Mouse (Mus musculus): Measurements from ENCODE around the gene Cast. TPM values are rescaled to one million over a fixed set of nuclear protein-coding genes. Genes with fewer than 3 reads are reported as not detected.

The Cast gene
- 1.6 and 2.7 TPM in 2 replicates for polyA plus RNA-seq (2012)

- no peaks in the 10 kb centered on the region for H3K27me3 ChIP-seq (ENCODE audit: control insufficient read depth)
- TF ChIP-seq GATA1 (IDR thresholded peaks at IDR 0.05; ENCODE audit: low read length): no peak
- no peak for TF ChIP-seq TAL1 (IDR thresholded peaks at IDR 0.05; ENCODE audit: low read length)
- no peaks in the 10 kb centered on the region for H3K9me3 ChIP-seq (ENCODE audit: control insufficient read depth, low read length)
- peaks cover 21% of the 10 kb centered on the region for H3K4me1 ChIP-seq (ENCODE audit: control insufficient read depth)
- no peaks in the 10 kb centered on the region for H3K36me3 ChIP-seq (ENCODE audit: control insufficient read depth)
- H3K4me3 ChIP-seq (replicated peaks): peak within 1 kb of the TSS; percentile 80
Observed at GRCm38 (mm10) chr13:74808152-74808929, at the start of gene Cast. TSS of gene Cast (minus strand) at chr13:74808810.

GRCm38 (mm10) chr13:74854338-74855047 lies 45.9 kb upstream of the Cast start:
- Histone ChIP-seq H3K9me3 (ENCODE audit: control insufficient read depth, low read length) (no peaks in the 10 kb centered on the region), H3K4me3 (replicated peaks) (no peak overlapping the region), H3K27me3 (ENCODE audit: control insufficient read depth) (no peaks in the 10 kb centered on the region), H3K36me3 (ENCODE audit: control insufficient read depth) (no peaks in the 10 kb centered on the region), H3K4me1 (ENCODE audit: control insufficient read depth) (no peaks in the 10 kb centered on the region)
- no peak for TF ChIP-seq GATA1 (IDR thresholded peaks at IDR 0.05; ENCODE audit: low read length)
- no peak for TF ChIP-seq TAL1 (IDR thresholded peaks at IDR 0.05; ENCODE audit: low read length)

GRCm38 (mm10) chr13:74850823-74851222 lies 42.2 kb upstream of the Cast start:
- Histone ChIP-seq H3K9me3 (ENCODE audit: control insufficient read depth, low read length) (no peaks in the 10 kb centered on the region), H3K4me1 (ENCODE audit: control insufficient read depth) (no peaks in the 10 kb centered on the region), H3K4me3 (replicated peaks) (no peak overlapping the region), H3K36me3 (ENCODE audit: control insufficient read depth) (no peaks in the 10 kb centered on the region), H3K27me3 (ENCODE audit: control insufficient read depth) (no peaks in the 10 kb centered on the region)
- TF ChIP-seq GATA1 (IDR thresholded peaks at IDR 0.05; ENCODE audit: low read length): no peak
- TF ChIP-seq TAL1 (IDR thresholded peaks at IDR 0.05; ENCODE audit: low read length): no peak

GRCm38 (mm10) chr13:74845886-74846285 lies 37.3 kb upstream of the Cast start:
- Histone ChIP-seq H3K4me1 (ENCODE audit: control insufficient read depth) (no peaks in the 10 kb centered on the region), H3K9me3 (ENCODE audit: control insufficient read depth, low read length) (no peaks in the 10 kb centered on the region), H3K4me3 (replicated peaks) (no peak overlapping the region), H3K36me3 (ENCODE audit: control insufficient read depth) (no peaks in the 10 kb centered on the region), H3K27me3 (ENCODE audit: control insufficient read depth) (no peaks in the 10 kb centered on the region)
- TF ChIP-seq TAL1 (IDR thresholded peaks at IDR 0.05; ENCODE audit: low read length) (no peak), GATA1 (IDR thresholded peaks at IDR 0.05; ENCODE audit: low read length) (no peak)

- no peak for TF ChIP-seq GATA1 (IDR thresholded peaks at IDR 0.05; ENCODE audit: low read length)
- TF ChIP-seq TAL1 (IDR thresholded peaks at IDR 0.05; ENCODE audit: low read length): no peak
- H3K4me1 ChIP-seq (ENCODE audit: control insufficient read depth): no peaks in the 10 kb centered on the region
- no peak overlapping the region for H3K4me3 ChIP-seq (replicated peaks)
- no peaks in the 10 kb centered on the region for H3K9me3 ChIP-seq (ENCODE audit: control insufficient read depth, low read length)
- no peaks in the 10 kb centered on the region for H3K36me3 ChIP-seq (ENCODE audit: control insufficient read depth)
- H3K27me3 ChIP-seq (ENCODE audit: control insufficient read depth): no peaks in the 10 kb centered on the region
Observed at GRCm38 (mm10) chr13:74834543-74834942, 25.9 kb upstream of the Cast start.

GRCm38 (mm10) chr13:74822095-74822494 lies 13.5 kb upstream of the Cast start:
- Histone ChIP-seq H3K9me3 (ENCODE audit: control insufficient read depth, low read length) (no peaks in the 10 kb centered on the region), H3K27me3 (ENCODE audit: control insufficient read depth) (peaks cover 4% of the 10 kb centered on the region; the same call in 1 of the 2 replicates), H3K36me3 (ENCODE audit: control insufficient read depth) (no peaks in the 10 kb centered on the region), H3K4me3 (replicated peaks) (no peak overlapping the region), H3K4me1 (ENCODE audit: control insufficient read depth) (no peaks in the 10 kb centered on the region)
- TF ChIP-seq GATA1 (IDR thresholded peaks at IDR 0.05; ENCODE audit: low read length): no peak
- TF ChIP-seq TAL1 (IDR thresholded peaks at IDR 0.05; ENCODE audit: low read length): no peak

GRCm38 (mm10) chr13:74815753-74816152 lies 7.1 kb upstream of the Cast start:
- no peaks in the 10 kb centered on the region for H3K36me3 ChIP-seq (ENCODE audit: control insufficient read depth)
- no peaks in the 10 kb centered on the region for H3K4me1 ChIP-seq (ENCODE audit: control insufficient read depth)
- TF ChIP-seq GATA1 (IDR thresholded peaks at IDR 0.05; ENCODE audit: low read length) (no peak), TAL1 (IDR thresholded peaks at IDR 0.05; ENCODE audit: low read length) (no peak)
- H3K4me3 ChIP-seq (replicated peaks): no peak overlapping the region
- H3K9me3 ChIP-seq (ENCODE audit: control insufficient read depth, low read length): no peaks in the 10 kb centered on the region
- H3K27me3 ChIP-seq (ENCODE audit: control insufficient read depth): peaks cover 4% of the 10 kb centered on the region

- TF ChIP-seq TAL1 (IDR thresholded peaks at IDR 0.05; ENCODE audit: low read length): no peak
- TF ChIP-seq GATA1 (IDR thresholded peaks at IDR 0.05; ENCODE audit: low read length): no peak
- Histone ChIP-seq H3K36me3 (ENCODE audit: control insufficient read depth) (no peaks in the 10 kb centered on the region), H3K4me1 (ENCODE audit: control insufficient read depth) (peaks cover 21% of the 10 kb centered on the region), H3K27me3 (ENCODE audit: control insufficient read depth) (no peaks in the 10 kb centered on the region), H3K9me3 (ENCODE audit: control insufficient read depth, low read length) (no peaks in the 10 kb centered on the region), H3K4me3 (replicated peaks) (peak overlapping the region; percentile 80)
Observed at GRCm38 (mm10) chr13:74807446-74808151, 1.0 kb downstream of the Cast start.

- Histone ChIP-seq H3K36me3 (ENCODE audit: control insufficient read depth) (no peaks in the 10 kb centered on the region), H3K9me3 (ENCODE audit: control insufficient read depth, low read length) (no peaks in the 10 kb centered on the region), H3K4me1 (ENCODE audit: control insufficient read depth) (peaks cover 21% of the 10 kb centered on the region), H3K4me3 (replicated peaks) (peak overlapping the region; percentile 80), H3K27me3 (ENCODE audit: control insufficient read depth) (no peaks in the 10 kb centered on the region)
- no peak for TF ChIP-seq TAL1 (IDR thresholded peaks at IDR 0.05; ENCODE audit: low read length)
- no peak for TF ChIP-seq GATA1 (IDR thresholded peaks at IDR 0.05; ENCODE audit: low read length)
Observed at GRCm38 (mm10) chr13:74806934-74807333, 1.7 kb downstream of the Cast start.
